7 mouse cellular contexts compared by ENCODE assay signal in the genomic region with DNA sequence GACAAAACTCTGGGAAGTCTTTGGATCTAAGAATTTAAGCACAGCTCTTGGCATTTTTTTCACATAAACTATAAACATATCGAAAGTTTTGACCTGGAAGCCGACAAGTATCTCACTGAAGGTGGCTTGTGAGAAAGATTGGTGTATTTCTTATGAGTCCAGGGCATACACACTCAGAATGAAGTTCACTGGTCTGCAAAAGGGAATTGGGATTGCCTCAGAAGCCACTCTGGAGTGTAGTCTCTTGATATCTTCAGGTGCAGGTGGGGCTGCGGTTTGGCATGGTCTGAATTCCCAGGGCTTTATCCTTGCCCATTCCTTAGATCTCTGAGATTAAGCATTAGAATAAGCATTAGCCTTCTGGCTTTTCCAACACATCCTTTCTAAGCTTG. TPM values are rescaled to one million over a fixed set of nuclear protein-coding genes. Genes with fewer than 3 reads are reported as not detected.
DNase-seq lines count a peak whose midpoint lies in the region; ATAC-seq lines count a peak whose summit lies in the region.

No protein-coding gene starts in this region.

- H3K9ac ChIP-seq in lung, embryonic 15.5 days: no peak overlapping the region
- H3K9ac ChIP-seq in neural tube, embryonic 14.5 days (replicated peaks; ENCODE audit: low read depth, low read length): no peak overlapping the region

- no peaks in the 10 kb centered on the region for H3K36me3 ChIP-seq in lung, embryonic 15.5 days
- H3K36me3 ChIP-seq in limb, embryonic 10.5 days: peaks cover 5% of the 10 kb centered on the region; the same call in 1 of the 2 replicates
- H3K36me3 ChIP-seq in neural tube, embryonic 14.5 days (ENCODE audit: control insufficient read depth, insufficient read depth, low read length): no peaks in the 10 kb centered on the region

- H3K27me3 ChIP-seq in lung, embryonic 15.5 days: no peaks in the 10 kb centered on the region
- 0 out of 2 replicates have a peak, but pooled peaks cover 7% of the 10 kb centered on the region for H3K27me3 ChIP-seq in limb, embryonic 10.5 days (ENCODE audit: low read depth, poor library complexity, severe bottlenecking)
- H3K27me3 ChIP-seq in neural tube, embryonic 14.5 days (ENCODE audit: control insufficient read depth, insufficient read depth, low read length): no peaks in the 10 kb centered on the region

- no peak overlapping the region for H3K27ac ChIP-seq in lung, embryonic 15.5 days
- no peak overlapping the region; the same call in 1 of the 2 replicates for H3K27ac ChIP-seq in limb, embryonic 10.5 days
- H3K27ac ChIP-seq in neural tube, embryonic 14.5 days (ENCODE audit: low read depth, low read length): no peak overlapping the region

- H3K4me1 ChIP-seq in lung, embryonic 15.5 days: no peaks in the 10 kb centered on the region
- H3K4me1 ChIP-seq in limb, embryonic 10.5 days: no peaks in the 10 kb centered on the region
- H3K4me1 ChIP-seq in neural tube, embryonic 14.5 days (ENCODE audit: control insufficient read depth, insufficient read depth, low read length): no peaks in the 10 kb centered on the region

- WGBS in lung, embryonic 15.5 days: 30% methylated on average over 3 of the region's 3 CpGs
- WGBS in limb, embryonic 10.5 days: 21% methylated on average over 3 of the region's 3 CpGs
- 23% methylated on average over 3 of the region's 3 CpGs for WGBS in neural tube, embryonic 14.5 days

- DNase-seq in lung, adult 18-20 months: no peak
- DNase-seq in limb, embryonic 10.5 days (ENCODE audit: low spot score): no peak
- no peak for DNase-seq in retina, embryonic 14.5 days (ENCODE audit: low spot score)
- no peak for DNase-seq in c-Kit-positive CD71-positive TER-119-positive erythroid progenitor cells, embryonic 14.5 days (ENCODE audit: low spot score)

- H3K4me3 ChIP-seq in lung, embryonic 15.5 days: no peak overlapping the region
- H3K4me3 ChIP-seq in limb, embryonic 10.5 days: peak overlapping the region; percentile 61
- H3K4me3 ChIP-seq in neural tube, embryonic 14.5 days (ENCODE audit: low read depth, low read length): no peak overlapping the region

- H3K9me3 ChIP-seq in lung, embryonic 15.5 days: no peaks in the 10 kb centered on the region
- no peaks in the 10 kb centered on the region for H3K9me3 ChIP-seq in limb, embryonic 10.5 days (replicated peaks)
- no peaks in the 10 kb centered on the region for H3K9me3 ChIP-seq in neural tube, embryonic 14.5 days (ENCODE audit: control insufficient read depth, low read length)

- H3K4me2 ChIP-seq in lung, embryonic 15.5 days: peak overlapping the region; percentile 17; the same call in 1 of the 2 replicates
- peak overlapping the region; percentile 30; the same call in 1 of the 2 replicates for H3K4me2 ChIP-seq in neural tube, embryonic 14.5 days (ENCODE audit: low read depth, low read length)

- ATAC-seq in lung, embryonic 15.5 days (ENCODE audit: borderline replicate concordance, extremely low read depth, low FRiP score, low TSS enrichment): no peak
- 0 out of 2 replicates have a peak, but pooled peaks have one; percentile 5 for ATAC-seq in erythroid progenitor cell, adult 5-6 weeks (replicated peaks; ENCODE audit: low FRiP score, poor library complexity, severe bottlenecking)
- no peak; the same call in 1 of the 2 replicates for ATAC-seq in neural tube, embryonic 14.5 days (ENCODE audit: low read depth)

RNA-seq across cellular contexts. Expression of gene Vbp1, which starts 0.3 kb away (rescaled TPM):
- 174 and 176 TPM in 2 replicates for polyA plus RNA-seq in lung, embryonic 15.5 days (2015; fragmentation: Nextera tagmentation; extraction: Ambion mirVana)
- total RNA-seq in erythroid progenitor cell, adult 5-6 weeks (2015; ENCODE audit: low replicate concordance): 98.4 and 162 TPM in 2 replicates
- total RNA-seq in erythroid progenitor cell, adult 5-6 weeks (2017; ENCODE audit: low replicate concordance): 122 and 126 TPM in 2 replicates
- 163 and 172 TPM in 2 replicates for polyA plus RNA-seq in limb, embryonic 10.5 days (2016; fragmentation: Nextera tagmentation; extraction: Ambion mirVana)
- 377 and 380 TPM in 2 replicates for polyA plus RNA-seq in neural tube, embryonic 14.5 days (2014; fragmentation: Nextera tagmentation; extraction: Ambion mirVana)
